Mouse (Mus musculus) Muller cell, postnatal 12 days (primary cell): ENCODE measurements around the gene Kidins220.

ENCODE experiments used
- DNase-seq: peaks from one replicate; pipeline ENCODE4 v3.0.0-alpha.2; 2015; ENCODE audit errors: inconsistent ontology term

Gene Kidins220

GRCm38 (mm10) chr12:24974446-24975114 is at the start of gene Kidins220:
Gene Kidins220 (plus strand): TSS chr12:24974925.
- peak; percentile 96 for DNase-seq

GRCm38 (mm10) chr12:24925276-24925675 is 49.4 kb upstream of the Kidins220 start:
- no peak for DNase-seq

GRCm38 (mm10) chr12:24925684-24926083 is 49.0 kb upstream of the Kidins220 start:
- DNase-seq = no peak

- DNase-seq = no peak
Measured at GRCm38 (mm10) chr12:24928051-24928748, 46.5 kb upstream of the Kidins220 start.

GRCm38 (mm10) chr12:24929043-24929442 is 45.7 kb upstream of the Kidins220 start:
- DNase-seq = no peak

GRCm38 (mm10) chr12:24930760-24931159 is 44.0 kb upstream of the Kidins220 start:
- no peak for DNase-seq

GRCm38 (mm10) chr12:24932120-24932519 is 42.6 kb upstream of the Kidins220 start:
- no peak for DNase-seq

- no peak for DNase-seq
Measured at GRCm38 (mm10) chr12:24933206-24933775, 41.4 kb upstream of the Kidins220 start.

GRCm38 (mm10) chr12:24933996-24934395 is 40.7 kb upstream of the Kidins220 start:
- no peak for DNase-seq

GRCm38 (mm10) chr12:24936281-24936680 is 38.4 kb upstream of the Kidins220 start:
- no peak for DNase-seq

GRCm38 (mm10) chr12:24939372-24939771 is 35.4 kb upstream of the Kidins220 start:
- no peak for DNase-seq

GRCm38 (mm10) chr12:24942619-24943287 is 32.0 kb upstream of the Kidins220 start:
- DNase-seq = no peak

- DNase-seq = no peak
Measured at GRCm38 (mm10) chr12:24943427-24943826, 31.3 kb upstream of the Kidins220 start.

- no peak for DNase-seq
Measured at GRCm38 (mm10) chr12:24944597-24944996, 30.1 kb upstream of the Kidins220 start.

GRCm38 (mm10) chr12:24947065-24947464 is 27.7 kb upstream of the Kidins220 start:
- DNase-seq = no peak

GRCm38 (mm10) chr12:24948344-24948743 is 26.4 kb upstream of the Kidins220 start:
- peak; percentile 12 for DNase-seq

- DNase-seq = no peak
Measured at GRCm38 (mm10) chr12:24950376-24951046, 24.2 kb upstream of the Kidins220 start.

- DNase-seq = peak; percentile 42
Measured at GRCm38 (mm10) chr12:24952147-24952546, 22.6 kb upstream of the Kidins220 start.

GRCm38 (mm10) chr12:24955137-24955536 is 19.6 kb upstream of the Kidins220 start:
- no peak for DNase-seq

GRCm38 (mm10) chr12:24958526-24958925 is 16.2 kb upstream of the Kidins220 start:
- DNase-seq = no peak

- no peak for DNase-seq
Measured at GRCm38 (mm10) chr12:24961821-24962220, 12.9 kb upstream of the Kidins220 start.
